Mouse (Mus musculus): Measurements from ENCODE around the gene Fgd2. TPM values are rescaled to one million over a fixed set of nuclear protein-coding genes. Genes with fewer than 3 reads are reported as not detected.

Fgd2 gene
- polyA plus RNA-seq, 1 experiment from 2014 or later: 7.7 TPM

Other genes with a start within 250 kb of the Fgd2 start
- gene Rab44, start 246.8 kb upstream of the Fgd2 start, polyA plus RNA-seq (2015; fragmentation: Nextera tagmentation; extraction: Ambion mirVana): 9.9 and 10.9 TPM in 2 replicates
- 0.09 and 0.24 TPM in 2 replicates for gene Cpne5, start 122.7 kb upstream of the Fgd2 start, polyA plus RNA-seq (2015; fragmentation: Nextera tagmentation; extraction: Ambion mirVana)
- 70.1 and 76.8 TPM in 2 replicates for gene Ppil1, start 96.7 kb upstream of the Fgd2 start, polyA plus RNA-seq (2015; fragmentation: Nextera tagmentation; extraction: Ambion mirVana)
- 82.1 and 90.5 TPM in 2 replicates for gene BC004004, start 92.1 kb upstream of the Fgd2 start, polyA plus RNA-seq (2015; fragmentation: Nextera tagmentation; extraction: Ambion mirVana)
- 2.0 and 2.6 TPM in 2 replicates for gene Pi16, start 43.2 kb upstream of the Fgd2 start, polyA plus RNA-seq (2015; fragmentation: Nextera tagmentation; extraction: Ambion mirVana)
- gene Mtch1, start 13.0 kb upstream of the Fgd2 start, polyA plus RNA-seq (2015; fragmentation: Nextera tagmentation; extraction: Ambion mirVana): 33.3 and 48.5 TPM in 2 replicates
- gene Pim1, start 129.8 kb downstream of the Fgd2 start, polyA plus RNA-seq (2015; fragmentation: Nextera tagmentation; extraction: Ambion mirVana): 74.7 and 80.0 TPM in 2 replicates
- gene Gm17657, start 188.7 kb downstream of the Fgd2 start, polyA plus RNA-seq (2015; fragmentation: Nextera tagmentation; extraction: Ambion mirVana): not detected in 2 replicates
- gene Tbc1d22b, start 188.9 kb downstream of the Fgd2 start, polyA plus RNA-seq (2015; fragmentation: Nextera tagmentation; extraction: Ambion mirVana): 2.7 TPM in 2 replicates
- gene Tmem217, start 191.5 kb downstream of the Fgd2 start, polyA plus RNA-seq (2015; fragmentation: Nextera tagmentation; extraction: Ambion mirVana): 0.22 TPM in 1 of 2 replicates, not detected in the other

Data from liver, embryonic 16.5 days (tissue).